Mouse (Mus musculus) limb, embryonic 12.5 days (tissue): Measurements from ENCODE around the gene Cdcp1. TPM values are rescaled to one million over a fixed set of nuclear protein-coding genes. Genes with fewer than 3 reads are reported as not detected.
A peak's percentile ranks its signal among the peaks of the same experiment; 100 is the strongest.

Source experiments
- ATAC-seq: fragments of 200-750 bp; cut with Nextera tagmentation; 2 replicates; pipeline ENCODE4 v1.8.0; 2017; ENCODE audit warnings: low read depth, moderate TSS enrichment; ENCODE audit not compliant: insufficient number of reproducible peaks, insufficient read depth, low FRiP score, low TSS enrichment
- H3K27ac ChIP-seq: fragments of 300-500 bp; sonication (generic); 2 replicates; pipeline ENCODE4 v1.5.1; 2016; ENCODE audit warnings: mild to moderate bottlenecking, moderate library complexity
- H3K27me3 ChIP-seq: fragments of 300-500 bp; sonication (generic); 2 replicates; pipeline ENCODE4 v1.6.1; 2016; ENCODE audit warnings: mild to moderate bottlenecking, moderate library complexity
- H3K36me3 ChIP-seq: fragments of 300-500 bp; sonication (generic); 2 replicates; pipeline ENCODE4 v1.6.1; 2016; ENCODE audit warnings: mild to moderate bottlenecking, moderate library complexity
- H3K4me1 ChIP-seq: fragments of 300-500 bp; sonication (generic); replicated peaks from 2 replicates; pipeline ENCODE4 v1.6.1; 2016
- H3K4me2 ChIP-seq: fragments of 300-500 bp; sonication (generic); 2 replicates; pipeline ENCODE4 v1.6.1; 2016; ENCODE audit warnings: mild to moderate bottlenecking, moderate library complexity
- H3K4me3 ChIP-seq: fragments of 300-500 bp; sonication (generic); replicated peaks from 2 replicates; pipeline ENCODE4 v1.5.1; 2016; ENCODE audit warnings: mild to moderate bottlenecking
- H3K9ac ChIP-seq: fragments of 300-500 bp; sonication (generic); replicated peaks from 2 replicates; pipeline ENCODE4 v1.6.1; 2016; ENCODE audit warnings: mild to moderate bottlenecking, moderate library complexity
- H3K9me3 ChIP-seq: fragments of 300-500 bp; sonication (generic); 2 replicates; pipeline ENCODE4 v1.6.1; 2016; ENCODE audit warnings: mild to moderate bottlenecking, moderate library complexity
- WGBS: fragments of 180-500 bp; shearing (Covaris S2); methylation state at CpG from one replicate; pipeline ENCODE4 v1.1.7; 2016; 5-methylcytosine and 5-hydroxymethylcytosine counted together
- polyA plus RNA-seq: library from polyadenylated mRNA; unstranded; fragments of >200 nt; fragmentation: Nextera tagmentation; extraction: Ambion mirVana; gene quantifications from 2 replicates; pipeline ENCODE4 v1.2.1, GENCODE M21; 2016

Gene Cdcp1
- polyA plus RNA-seq, 1 experiment from 2014 or later = 3.8 TPM

DNA sequence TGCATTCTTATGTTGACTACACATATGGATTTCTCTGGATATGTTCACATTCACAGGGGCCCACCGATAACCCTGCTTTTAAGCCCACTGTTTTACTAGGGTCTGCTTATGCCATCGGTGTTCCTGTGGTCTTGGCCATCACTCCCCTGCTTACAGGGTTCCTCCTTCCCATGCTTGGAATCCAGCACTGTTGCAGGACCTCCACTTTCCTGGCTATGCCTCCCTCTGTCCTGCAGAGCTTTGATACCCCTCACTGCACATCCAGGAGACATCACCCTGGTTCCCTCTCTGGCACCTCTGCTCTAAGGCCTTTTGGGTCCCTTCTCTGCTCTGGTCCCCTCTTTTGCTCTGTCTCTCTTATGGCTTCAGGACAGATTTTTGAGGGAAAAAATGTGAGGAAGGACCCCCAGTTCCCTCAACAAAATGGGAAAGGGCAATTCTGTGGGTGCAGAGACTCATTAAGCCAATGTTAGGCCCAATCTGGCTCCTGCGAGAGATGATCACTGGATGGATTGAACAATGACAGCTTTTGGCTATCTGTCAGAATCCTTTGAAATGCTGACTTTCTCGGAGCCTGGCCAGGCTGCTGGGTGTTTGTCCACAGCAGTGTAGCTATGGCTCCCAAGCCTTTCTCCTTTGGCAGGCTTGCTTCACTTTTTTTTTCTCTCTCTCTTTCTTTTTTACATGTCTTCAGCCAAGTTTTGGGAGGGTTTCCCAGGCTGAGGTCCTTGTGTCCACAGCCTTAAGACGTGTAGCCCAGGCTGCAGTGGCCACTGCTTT lies 65.4 kb downstream of the Cdcp1 start, which contains the start of gene Clec3b:
TSS of gene Clec3b (plus strand) at position 706 of the 780 bp plus-strand sequence.
- Histone ChIP-seq H3K9ac (no peak within 1 kb of the TSS), H3K27ac (no peak within 1 kb of the TSS), H3K27me3 (no peaks in the 10 kb centered on the region), H3K36me3 (no peaks in the 10 kb centered on the region; the same call in 1 of the 2 replicates), H3K4me1 (no peaks in the 10 kb centered on the region), H3K4me3 (no peak within 1 kb of the TSS), H3K4me2 (no peak within 1 kb of the TSS), H3K9me3 (peaks cover 3% of the 10 kb centered on the region; the same call in 1 of the 2 replicates)
- 88% methylated on average over 5 of the region's 5 CpGs for WGBS
- ATAC-seq = no peak

- Histone ChIP-seq H3K9ac (no peak overlapping the region), H3K9me3 (peaks cover 18% of the 10 kb centered on the region), H3K36me3 (peaks cover 3% of the 10 kb centered on the region; the same call in 1 of the 2 replicates), H3K27ac (no peak overlapping the region), H3K4me2 (no peak overlapping the region), H3K4me1 (no peaks in the 10 kb centered on the region), H3K4me3 (no peak overlapping the region), H3K27me3 (no peaks in the 10 kb centered on the region)
- ATAC-seq = no peak
- whole genome bisulfite sequencing = 81% methylated on average over 5 of the region's 5 CpGs
Measured at GRCm38 (mm10) chr9:123148430-123148829, 67.4 kb downstream of the Cdcp1 start.

DNA sequence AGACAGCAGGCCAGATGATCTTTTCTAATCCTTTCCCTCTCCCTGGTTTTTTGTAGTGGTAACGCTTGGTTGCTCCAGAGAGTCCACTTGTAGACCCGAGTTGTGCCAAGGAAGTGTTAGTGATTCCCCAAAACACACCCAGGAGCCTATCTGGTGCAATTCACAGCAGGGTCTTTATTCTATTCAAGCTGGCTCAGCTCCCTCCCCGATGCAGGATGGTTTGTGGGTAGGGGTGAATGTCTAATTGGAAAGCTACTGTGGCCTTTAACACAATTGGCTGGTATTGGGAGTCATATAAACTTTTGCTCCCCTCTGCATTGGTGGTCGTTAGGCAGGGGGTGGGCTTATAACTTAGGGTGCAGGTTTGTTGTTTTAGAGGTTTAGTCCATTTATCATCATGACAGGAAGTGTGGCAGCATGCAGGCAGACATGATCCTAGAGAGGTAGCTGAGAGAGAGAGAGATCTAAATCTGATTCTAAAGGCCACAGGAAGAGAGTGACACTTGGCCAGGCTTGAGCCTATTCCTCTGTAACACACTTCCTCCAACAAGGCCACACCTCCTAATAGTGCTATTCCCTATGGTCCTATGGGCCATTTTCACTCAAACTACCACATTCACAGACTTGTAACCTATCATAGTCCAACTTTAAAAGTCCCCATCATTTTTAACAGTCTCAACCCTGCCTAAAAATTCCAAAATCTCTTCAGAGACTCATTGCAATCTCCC lies 75.8 kb downstream of the Cdcp1 start:
- 91% methylated on average over 4 of the region's 4 CpGs for WGBS
- Histone ChIP-seq H3K4me3 (no peak overlapping the region), H3K9ac (no peak overlapping the region), H3K27ac (no peak overlapping the region), H3K4me2 (no peak overlapping the region), H3K4me1 (peaks cover 4% of the 10 kb centered on the region; the same call in 1 of the 2 replicates), H3K9me3 (peaks cover 18% of the 10 kb centered on the region), H3K27me3 (no peaks in the 10 kb centered on the region), H3K36me3 (peaks cover 77% of the 10 kb centered on the region)
- ATAC-seq = no peak

DNA sequence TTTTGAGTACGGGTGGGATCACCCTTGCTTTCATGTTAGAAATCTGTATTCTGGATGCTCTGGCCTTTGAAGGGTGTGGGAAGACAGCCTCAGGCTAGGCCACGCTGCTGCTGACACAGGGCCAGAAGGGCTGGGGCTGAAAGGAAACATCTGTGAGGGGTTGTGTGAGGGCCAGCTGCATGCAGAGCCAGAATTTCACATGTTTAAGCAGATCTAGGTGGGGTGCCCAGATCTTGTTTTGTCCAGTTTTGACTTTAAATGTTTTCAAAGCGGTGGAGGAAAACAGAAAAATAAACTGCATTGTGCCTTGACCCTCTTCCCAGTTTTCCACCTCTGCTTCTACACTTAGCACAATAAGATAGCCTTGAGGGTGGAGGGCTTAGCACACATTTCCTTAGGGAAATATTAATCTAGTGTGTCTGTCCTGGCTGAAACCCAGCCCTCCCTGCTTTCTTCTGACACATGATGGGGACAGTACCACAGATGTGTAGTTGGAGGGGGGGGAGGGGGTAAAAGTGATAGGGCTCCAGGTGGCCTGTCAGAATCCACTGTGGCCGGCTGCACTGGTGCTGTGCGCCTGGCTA lies 76.9 kb downstream of the Cdcp1 start:
- H3K4me2 ChIP-seq = no peak overlapping the region
- 70% methylated on average over 5 of the region's 5 CpGs for WGBS
- H3K9me3 ChIP-seq = peaks cover 11% of the 10 kb centered on the region
- no peak overlapping the region for H3K9ac ChIP-seq
- ATAC-seq = no peak
- peaks cover 4% of the 10 kb centered on the region; the same call in 1 of the 2 replicates for H3K4me1 ChIP-seq
- H3K36me3 ChIP-seq = peaks cover 85% of the 10 kb centered on the region
- H3K27me3 ChIP-seq = no peaks in the 10 kb centered on the region
- no peak overlapping the region for H3K27ac ChIP-seq
- H3K4me3 ChIP-seq = no peak overlapping the region

DNA sequence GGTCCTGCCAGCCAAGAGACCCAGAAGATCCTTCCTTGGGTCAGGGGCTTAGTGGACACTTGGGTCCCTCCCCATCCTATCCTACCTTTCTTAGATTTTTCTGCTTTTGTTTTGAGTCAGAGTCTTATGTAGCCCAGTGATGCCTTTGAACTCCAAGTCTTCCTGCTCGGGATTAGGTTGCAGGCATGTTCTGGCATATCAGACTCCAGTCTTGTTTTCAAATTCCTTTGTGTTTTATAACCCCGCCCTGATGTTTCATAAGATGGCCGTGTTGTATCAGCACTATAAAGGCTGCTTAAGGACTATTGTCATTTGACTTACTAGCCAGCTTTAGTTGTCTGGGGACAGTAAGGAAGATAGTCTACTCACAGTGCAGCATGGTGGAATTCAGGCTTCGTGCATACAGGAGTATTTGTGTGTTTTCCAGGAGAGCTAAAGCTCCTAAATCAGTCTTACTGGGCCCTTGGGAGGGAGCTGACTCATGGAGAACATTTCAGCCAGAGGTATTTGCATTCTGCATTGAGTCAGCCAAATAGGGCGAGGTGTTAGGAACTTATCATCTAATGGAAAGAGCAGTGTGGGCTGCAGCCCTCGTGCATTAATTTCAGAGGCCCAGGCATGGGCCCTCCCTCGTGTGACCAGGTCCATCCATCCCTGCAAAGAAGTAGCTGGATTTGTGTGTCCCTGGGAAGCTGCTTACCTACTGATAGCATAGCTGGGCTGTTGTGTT lies 78.7 kb downstream of the Cdcp1 start:
- H3K36me3 ChIP-seq = peaks cover 100% of the 10 kb centered on the region
- H3K4me1 ChIP-seq = peaks cover 4% of the 10 kb centered on the region; the same call in 1 of the 2 replicates
- WGBS = 81% methylated on average over 7 of the region's 7 CpGs
- H3K27me3 ChIP-seq = no peaks in the 10 kb centered on the region
- no peak overlapping the region for H3K9ac ChIP-seq
- no peak overlapping the region for H3K4me3 ChIP-seq
- no peak overlapping the region for H3K4me2 ChIP-seq
- peak overlapping the region; percentile 23; the same call in 1 of the 2 replicates for H3K27ac ChIP-seq
- ATAC-seq = no peak
- 0 out of 2 replicates have a peak, but pooled peaks cover 4% of the 10 kb centered on the region for H3K9me3 ChIP-seq

DNA sequence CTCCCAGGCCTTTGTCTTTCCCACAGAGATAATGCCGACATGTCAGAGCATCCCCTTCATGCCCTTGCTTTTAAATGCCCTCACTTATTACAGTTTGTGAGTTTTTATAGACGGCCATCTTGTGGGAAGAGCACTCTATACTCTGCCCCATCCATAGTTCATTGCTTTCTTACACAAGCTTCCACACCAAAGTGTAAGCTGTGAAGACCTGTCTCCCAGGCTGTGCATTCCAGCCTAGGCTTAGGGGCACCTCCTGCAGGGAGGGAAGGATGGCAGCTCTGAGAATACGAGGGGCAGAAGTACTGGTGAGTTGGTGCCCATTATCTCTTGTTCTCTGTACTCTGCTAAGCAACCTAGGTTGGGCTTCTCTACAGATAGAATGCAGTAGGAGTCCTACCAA lies 82.8 kb downstream of the Cdcp1 start:
- no peak for ATAC-seq
- H3K4me1 ChIP-seq = peaks cover 4% of the 10 kb centered on the region; the same call in 1 of the 2 replicates
- no peak overlapping the region for H3K27ac ChIP-seq
- H3K36me3 ChIP-seq = peaks cover 100% of the 10 kb centered on the region
- no peaks in the 10 kb centered on the region for H3K9me3 ChIP-seq
- H3K9ac ChIP-seq = no peak overlapping the region
- no peak overlapping the region for H3K4me2 ChIP-seq
- H3K4me3 ChIP-seq = no peak overlapping the region
- 88% methylated on average over 3 of the region's 3 CpGs for WGBS
- no peaks in the 10 kb centered on the region for H3K27me3 ChIP-seq

DNA sequence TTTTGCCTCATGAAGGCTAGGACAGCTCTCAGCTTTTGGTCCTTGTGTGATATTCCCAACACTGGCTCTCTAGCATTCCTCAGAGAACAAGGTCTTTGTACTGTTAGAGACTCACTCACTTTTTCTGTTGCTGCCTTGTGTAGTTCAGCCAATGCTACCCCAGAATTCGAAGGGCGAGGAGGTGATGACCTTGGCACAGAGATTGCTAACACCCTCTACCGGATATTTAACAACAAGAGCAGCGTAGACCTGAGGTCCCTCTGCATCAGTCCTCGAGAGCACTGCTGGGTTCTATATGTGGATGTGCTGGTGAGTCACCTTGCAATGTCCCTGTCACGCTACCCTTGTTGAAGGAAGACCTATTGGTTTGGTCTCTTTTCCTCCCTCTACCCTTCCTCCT lies 88.2 kb downstream of the Cdcp1 start:
- H3K36me3 ChIP-seq = peaks cover 89% of the 10 kb centered on the region
- ATAC-seq = no peak
- no peak overlapping the region for H3K4me3 ChIP-seq
- no peak overlapping the region for H3K27ac ChIP-seq
- no peak overlapping the region for H3K4me2 ChIP-seq
- no peak overlapping the region for H3K9ac ChIP-seq
- no peaks in the 10 kb centered on the region for H3K9me3 ChIP-seq
- H3K4me1 ChIP-seq = no peaks in the 10 kb centered on the region
- H3K27me3 ChIP-seq = no peaks in the 10 kb centered on the region
- 94% methylated on average over 6 of the region's 6 CpGs for WGBS

DNA sequence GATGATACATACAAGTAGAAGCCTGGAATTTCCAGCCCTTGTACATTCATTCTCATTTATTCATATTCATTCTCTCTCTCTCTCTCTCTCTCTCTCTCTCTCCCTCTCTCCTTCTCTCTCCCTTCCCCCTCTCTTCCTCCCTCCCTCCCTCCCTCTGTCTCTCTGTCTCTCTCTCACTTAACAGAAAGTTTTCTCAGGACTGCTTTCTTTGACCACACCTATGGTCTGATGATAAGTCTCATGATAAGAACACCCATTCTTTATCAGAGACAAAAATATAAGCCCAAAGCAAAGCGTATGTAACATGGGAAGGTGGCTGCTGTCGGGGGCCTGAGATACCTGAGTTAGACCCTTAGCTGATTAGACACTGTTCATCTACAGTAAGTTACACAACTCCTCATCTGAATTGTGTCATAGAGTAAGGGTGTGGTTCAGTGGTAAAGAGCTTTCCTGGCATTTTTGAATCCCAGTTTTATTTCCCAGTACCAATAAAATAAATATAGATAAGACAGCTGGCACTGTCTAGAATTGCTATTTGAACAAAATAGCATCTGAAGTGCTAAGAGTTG lies 91.3 kb downstream of the Cdcp1 start:
- Histone ChIP-seq H3K27ac (no peak overlapping the region), H3K4me2 (no peak overlapping the region), H3K4me3 (no peak overlapping the region), H3K27me3 (no peaks in the 10 kb centered on the region), H3K4me1 (no peaks in the 10 kb centered on the region), H3K9ac (no peak overlapping the region), H3K9me3 (no peaks in the 10 kb centered on the region), H3K36me3 (peaks cover 88% of the 10 kb centered on the region)
- ATAC-seq = no peak
- WGBS = 97% methylated on average over 2 of the region's 2 CpGs

- H3K27ac ChIP-seq = no peak overlapping the region
- no peaks in the 10 kb centered on the region for H3K9me3 ChIP-seq
- no peak for ATAC-seq
- 95% methylated on average over 6 of the region's 6 CpGs for WGBS
- H3K4me1 ChIP-seq = no peaks in the 10 kb centered on the region
- H3K27me3 ChIP-seq = no peaks in the 10 kb centered on the region
- H3K4me3 ChIP-seq = no peak overlapping the region
- peaks cover 88% of the 10 kb centered on the region for H3K36me3 ChIP-seq
- H3K4me2 ChIP-seq = no peak overlapping the region
- H3K9ac ChIP-seq = no peak overlapping the region
Measured at GRCm38 (mm10) chr9:123123571-123124412, 92.0 kb downstream of the Cdcp1 start.

GRCm38 (mm10) chr9:123123017-123123416 lies 92.8 kb downstream of the Cdcp1 start:
- ATAC-seq = no peak
- Histone ChIP-seq H3K4me1 (no peaks in the 10 kb centered on the region), H3K27ac (no peak overlapping the region), H3K4me3 (no peak overlapping the region), H3K27me3 (no peaks in the 10 kb centered on the region), H3K9me3 (no peaks in the 10 kb centered on the region), H3K4me2 (no peak overlapping the region), H3K9ac (no peak overlapping the region), H3K36me3 (peaks cover 88% of the 10 kb centered on the region)
- 89% methylated on average over 3 of the region's 3 CpGs for WGBS
